Mouse (Mus musculus) heart, adult 2 months (tissue): Measurements from ENCODE around the gene Mphosph10.
A peak's percentile ranks its signal among the peaks of the same experiment; 100 is the strongest.

ENCODE experiments used
- CTCF ChIP-seq: fragments of 200-600 bp; IDR thresholded peaks from 2 replicates; pipeline ENCODE4 v1.8.1; 2022; ENCODE audit warnings: antibody characterized with exemption, mild to moderate bottlenecking, moderate library complexity
- EP300 ChIP-seq: fragments of 200-500 bp; IDR thresholded peaks from 2 replicates; pipeline ENCODE4 v1.6.1; 2011; ENCODE audit warnings: low read depth, low read length, control low read depth; ENCODE audit not compliant: insufficient read depth
- POLR2A ChIP-seq: fragments of 200-500 bp; IDR thresholded peaks from 2 replicates; pipeline ENCODE4 v1.6.1; 2011; ENCODE audit warnings: mild to moderate bottlenecking, low read depth, low read length, control low read depth; ENCODE audit not compliant: insufficient read depth

DNA sequence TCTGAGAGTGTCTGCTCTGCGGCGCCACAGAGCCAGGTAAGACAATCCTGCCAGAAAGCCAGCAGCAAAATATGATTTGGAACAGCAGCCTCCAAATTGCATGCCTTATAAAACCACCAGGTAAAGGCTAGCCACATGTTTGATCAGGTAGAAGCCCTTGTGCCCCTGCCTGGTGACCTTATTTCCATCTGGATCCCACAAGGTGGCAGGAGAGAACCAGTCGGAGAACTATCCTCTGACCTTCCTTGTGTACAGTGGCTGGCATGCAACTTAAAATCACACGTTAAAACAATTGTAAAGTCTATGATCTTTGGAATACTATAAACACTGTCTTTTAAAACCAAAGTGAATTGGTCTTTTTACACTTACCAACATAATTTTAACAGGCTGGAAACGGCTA lies 32.8 kb upstream of the Mphosph10 start:
- TF ChIP-seq CTCF, result peak; percentile 30
- TF ChIP-seq POLR2A, result no peak
- TF ChIP-seq EP300, result no peak
